Mouse (Mus musculus): ENCODE results near the gene Tada1. TPM values are rescaled to one million over a fixed set of nuclear protein-coding genes. Genes with fewer than 3 reads are reported as not detected.
A peak's percentile ranks its signal among the peaks of the same experiment; 100 is the strongest.

The Tada1 gene
- polyA plus RNA-seq, 1 experiment from 2014 or later = 56.0 TPM

- H3K9ac ChIP-seq (replicated peaks; ENCODE audit: low read depth, low read length) = peak overlapping the region; percentile 47
- H3K36me3 ChIP-seq (ENCODE audit: control insufficient read depth, insufficient read depth, low read length) = peaks cover 5% of the 10 kb centered on the region
- H3K27ac ChIP-seq (ENCODE audit: low read length) = peak overlapping the region; percentile 61
- peaks cover 14% of the 10 kb centered on the region; the same call in 1 of the 2 replicates for H3K4me1 ChIP-seq (ENCODE audit: control insufficient read depth, insufficient read depth, low read length)
- H3K4me3 ChIP-seq (ENCODE audit: low read depth, low read length) = peak overlapping the region; percentile 90
- H3K4me2 ChIP-seq (replicated peaks; ENCODE audit: low read depth, low read length) = peak overlapping the region; percentile 49
- H3K9me3 ChIP-seq (ENCODE audit: control insufficient read depth, low read depth, low read length) = no peaks in the 10 kb centered on the region
- 6% methylated on average over 19 of the region's 21 CpGs for WGBS
- no peaks in the 10 kb centered on the region for H3K27me3 ChIP-seq (ENCODE audit: control insufficient read depth, insufficient read depth, low read length)
- ATAC-seq (ENCODE audit: insufficient number of reproducible peaks, insufficient read depth, low FRiP score, low read depth) = no peak
Measured at GRCm38 (mm10) chr1:166378431-166379012, 375 bp upstream of the Tada1 start.

GRCm38 (mm10) chr1:166379630-166380231 is 834 bp downstream of the Tada1 start:
- peak overlapping the region; percentile 90 for H3K4me3 ChIP-seq (ENCODE audit: low read depth, low read length)
- ATAC-seq (ENCODE audit: insufficient number of reproducible peaks, insufficient read depth, low FRiP score, low read depth) = peak; percentile 21; the same call in 1 of the 2 replicates
- under 1% methylated on average over 41 of the region's 41 CpGs for WGBS
- no peaks in the 10 kb centered on the region for H3K9me3 ChIP-seq (ENCODE audit: control insufficient read depth, low read depth, low read length)
- H3K4me2 ChIP-seq (replicated peaks; ENCODE audit: low read depth, low read length) = peak overlapping the region; percentile 65
- peaks cover 14% of the 10 kb centered on the region; the same call in 1 of the 2 replicates for H3K4me1 ChIP-seq (ENCODE audit: control insufficient read depth, insufficient read depth, low read length)
- peaks cover 11% of the 10 kb centered on the region for H3K36me3 ChIP-seq (ENCODE audit: control insufficient read depth, insufficient read depth, low read length)
- no peaks in the 10 kb centered on the region for H3K27me3 ChIP-seq (ENCODE audit: control insufficient read depth, insufficient read depth, low read length)
- peak overlapping the region; percentile 98 for H3K9ac ChIP-seq (replicated peaks; ENCODE audit: low read depth, low read length)
- peak overlapping the region; percentile 89 for H3K27ac ChIP-seq (ENCODE audit: low read length)

GRCm38 (mm10) chr1:166381336-166381735 is 2.4 kb downstream of the Tada1 start:
- Histone ChIP-seq H3K36me3 (ENCODE audit: control insufficient read depth, insufficient read depth, low read length) (peaks cover 27% of the 10 kb centered on the region), H3K4me3 (ENCODE audit: low read depth, low read length) (no peak overlapping the region; the same call in 1 of the 2 replicates), H3K27ac (ENCODE audit: low read length) (no peak overlapping the region), H3K4me2 (replicated peaks; ENCODE audit: low read depth, low read length) (peak overlapping the region; percentile 65; the same call in 1 of the 2 replicates), H3K9ac (replicated peaks; ENCODE audit: low read depth, low read length) (0 out of 2 replicates have a peak overlapping the region, but pooled peaks have one; percentile 14), H3K27me3 (ENCODE audit: control insufficient read depth, insufficient read depth, low read length) (no peaks in the 10 kb centered on the region), H3K9me3 (ENCODE audit: control insufficient read depth, low read depth, low read length) (no peaks in the 10 kb centered on the region), H3K4me1 (ENCODE audit: control insufficient read depth, insufficient read depth, low read length) (peaks cover 14% of the 10 kb centered on the region; the same call in 1 of the 2 replicates)
- ATAC-seq (ENCODE audit: insufficient number of reproducible peaks, insufficient read depth, low FRiP score, low read depth) = no peak
- WGBS = 85% methylated on average over 10 of the region's 10 CpGs

- H3K27me3 ChIP-seq (ENCODE audit: control insufficient read depth, insufficient read depth, low read length) = no peaks in the 10 kb centered on the region
- ATAC-seq (ENCODE audit: insufficient number of reproducible peaks, insufficient read depth, low FRiP score, low read depth) = no peak
- no peak overlapping the region for H3K27ac ChIP-seq (ENCODE audit: low read length)
- peaks cover 14% of the 10 kb centered on the region; the same call in 1 of the 2 replicates for H3K4me1 ChIP-seq (ENCODE audit: control insufficient read depth, insufficient read depth, low read length)
- no peak overlapping the region for H3K4me3 ChIP-seq (ENCODE audit: low read depth, low read length)
- peaks cover 32% of the 10 kb centered on the region for H3K36me3 ChIP-seq (ENCODE audit: control insufficient read depth, insufficient read depth, low read length)
- H3K4me2 ChIP-seq (replicated peaks; ENCODE audit: low read depth, low read length) = no peak overlapping the region
- 63% methylated on average over 5 of the region's 5 CpGs for WGBS
- H3K9me3 ChIP-seq (ENCODE audit: control insufficient read depth, low read depth, low read length) = no peaks in the 10 kb centered on the region
- no peak overlapping the region for H3K9ac ChIP-seq (replicated peaks; ENCODE audit: low read depth, low read length)
Measured at GRCm38 (mm10) chr1:166381821-166382220, 2.9 kb downstream of the Tada1 start.

- no peak overlapping the region for H3K4me3 ChIP-seq (ENCODE audit: low read depth, low read length)
- no peaks in the 10 kb centered on the region for H3K27me3 ChIP-seq (ENCODE audit: control insufficient read depth, insufficient read depth, low read length)
- H3K9me3 ChIP-seq (ENCODE audit: control insufficient read depth, low read depth, low read length) = no peaks in the 10 kb centered on the region
- H3K9ac ChIP-seq (replicated peaks; ENCODE audit: low read depth, low read length) = no peak overlapping the region
- no peak overlapping the region for H3K27ac ChIP-seq (ENCODE audit: low read length)
- H3K4me1 ChIP-seq (ENCODE audit: control insufficient read depth, insufficient read depth, low read length) = peaks cover 14% of the 10 kb centered on the region; the same call in 1 of the 2 replicates
- no peak for ATAC-seq (ENCODE audit: insufficient number of reproducible peaks, insufficient read depth, low FRiP score, low read depth)
- H3K4me2 ChIP-seq (replicated peaks; ENCODE audit: low read depth, low read length) = no peak overlapping the region
- WGBS = 90% methylated on average over 4 of the region's 4 CpGs
- H3K36me3 ChIP-seq (ENCODE audit: control insufficient read depth, insufficient read depth, low read length) = peaks cover 40% of the 10 kb centered on the region
Measured at GRCm38 (mm10) chr1:166382626-166383025, 3.7 kb downstream of the Tada1 start.

- Histone ChIP-seq H3K4me3 (ENCODE audit: low read depth, low read length) (no peak overlapping the region), H3K36me3 (ENCODE audit: control insufficient read depth, insufficient read depth, low read length) (peaks cover 60% of the 10 kb centered on the region), H3K4me2 (replicated peaks; ENCODE audit: low read depth, low read length) (no peak overlapping the region), H3K9me3 (ENCODE audit: control insufficient read depth, low read depth, low read length) (no peaks in the 10 kb centered on the region), H3K4me1 (ENCODE audit: control insufficient read depth, insufficient read depth, low read length) (peaks cover 14% of the 10 kb centered on the region; the same call in 1 of the 2 replicates), H3K9ac (replicated peaks; ENCODE audit: low read depth, low read length) (no peak overlapping the region), H3K27ac (ENCODE audit: low read length) (no peak overlapping the region), H3K27me3 (ENCODE audit: control insufficient read depth, insufficient read depth, low read length) (no peaks in the 10 kb centered on the region)
- WGBS = 93% methylated on average over 10 of the region's 10 CpGs
- no peak for ATAC-seq (ENCODE audit: insufficient number of reproducible peaks, insufficient read depth, low FRiP score, low read depth)
Measured at GRCm38 (mm10) chr1:166384614-166385013, 5.7 kb downstream of the Tada1 start.

GRCm38 (mm10) chr1:166385431-166385830 is 6.5 kb downstream of the Tada1 start:
- Histone ChIP-seq H3K4me3 (ENCODE audit: low read depth, low read length) (no peak overlapping the region), H3K9me3 (ENCODE audit: control insufficient read depth, low read depth, low read length) (no peaks in the 10 kb centered on the region), H3K27ac (ENCODE audit: low read length) (no peak overlapping the region), H3K4me2 (replicated peaks; ENCODE audit: low read depth, low read length) (no peak overlapping the region), H3K27me3 (ENCODE audit: control insufficient read depth, insufficient read depth, low read length) (no peaks in the 10 kb centered on the region), H3K36me3 (ENCODE audit: control insufficient read depth, insufficient read depth, low read length) (peaks cover 64% of the 10 kb centered on the region), H3K4me1 (ENCODE audit: control insufficient read depth, insufficient read depth, low read length) (peaks cover 13% of the 10 kb centered on the region; the same call in 1 of the 2 replicates), H3K9ac (replicated peaks; ENCODE audit: low read depth, low read length) (no peak overlapping the region)
- ATAC-seq (ENCODE audit: insufficient number of reproducible peaks, insufficient read depth, low FRiP score, low read depth) = no peak
- WGBS = 89% methylated on average over 5 of the region's 5 CpGs

- peaks cover 83% of the 10 kb centered on the region for H3K36me3 ChIP-seq (ENCODE audit: control insufficient read depth, insufficient read depth, low read length)
- no peak overlapping the region for H3K4me3 ChIP-seq (ENCODE audit: low read depth, low read length)
- H3K27ac ChIP-seq (ENCODE audit: low read length) = no peak overlapping the region
- H3K9me3 ChIP-seq (ENCODE audit: control insufficient read depth, low read depth, low read length) = no peaks in the 10 kb centered on the region
- WGBS = 92% methylated on average over 11 of the region's 11 CpGs
- H3K4me2 ChIP-seq (replicated peaks; ENCODE audit: low read depth, low read length) = no peak overlapping the region
- no peak overlapping the region for H3K9ac ChIP-seq (replicated peaks; ENCODE audit: low read depth, low read length)
- H3K4me1 ChIP-seq (ENCODE audit: control insufficient read depth, insufficient read depth, low read length) = no peaks in the 10 kb centered on the region
- no peaks in the 10 kb centered on the region for H3K27me3 ChIP-seq (ENCODE audit: control insufficient read depth, insufficient read depth, low read length)
- ATAC-seq (ENCODE audit: insufficient number of reproducible peaks, insufficient read depth, low FRiP score, low read depth) = no peak
Measured at GRCm38 (mm10) chr1:166388511-166388910, 9.6 kb downstream of the Tada1 start.

All from stomach, embryonic 14.5 days (tissue).